In genomic region chrX:162455364-162455763, GRCm38 (mm10) we compare ENCODE assay signal across 18 mouse cellular contexts.
"Had no signal": no experiment of that assay in that cellular context is flagged by ENCODE, and none has a peak within 500 bp of the region (broad histone marks: within the 10 kb centered on the region; RNA-seq: fewer than 3 reads in every experiment).

No protein-coding gene starts in this region.

- H3K36me3 ChIP-seq: kidney, embryonic 15.5 days; liver, embryonic 13.5 days had no signal

- H3K4me1 ChIP-seq: kidney, embryonic 15.5 days had no signal

- H3K4me3 ChIP-seq: kidney, embryonic 15.5 days; left cerebral cortex, adult 2 months; liver, embryonic 13.5 days had no signal

- H3K9ac ChIP-seq: kidney, embryonic 15.5 days; liver, embryonic 13.5 days had no signal

- H3K4me2 ChIP-seq: kidney, embryonic 15.5 days; liver, embryonic 13.5 days; midbrain, embryonic 11.5 days had no signal

- H3K27ac ChIP-seq: kidney, embryonic 15.5 days; left cerebral cortex, adult 2 months; liver, embryonic 13.5 days; macrophage; stomach, postnatal 0 days had no signal

- H3K27me3 ChIP-seq: liver, embryonic 13.5 days had no signal

- H3K9me3 ChIP-seq: kidney, embryonic 15.5 days; liver, embryonic 13.5 days had no signal

- DNase-seq: kidney, adult 8-10 months; kidney, postnatal 10 days; kidney, postnatal 36 days; layer of hippocampus, postnatal 36 days; liver, embryonic 13.5 days; lung, adult 2 months; midbrain, embryonic 14.5 days; right cerebral cortex, adult 18-20 months; right cerebral cortex, postnatal 14 days; right cerebral cortex, postnatal 4 days; thymus, adult 2 months; thymus, postnatal 14 days; thymus, postnatal 4 days had no signal
